In the genomic region with DNA sequence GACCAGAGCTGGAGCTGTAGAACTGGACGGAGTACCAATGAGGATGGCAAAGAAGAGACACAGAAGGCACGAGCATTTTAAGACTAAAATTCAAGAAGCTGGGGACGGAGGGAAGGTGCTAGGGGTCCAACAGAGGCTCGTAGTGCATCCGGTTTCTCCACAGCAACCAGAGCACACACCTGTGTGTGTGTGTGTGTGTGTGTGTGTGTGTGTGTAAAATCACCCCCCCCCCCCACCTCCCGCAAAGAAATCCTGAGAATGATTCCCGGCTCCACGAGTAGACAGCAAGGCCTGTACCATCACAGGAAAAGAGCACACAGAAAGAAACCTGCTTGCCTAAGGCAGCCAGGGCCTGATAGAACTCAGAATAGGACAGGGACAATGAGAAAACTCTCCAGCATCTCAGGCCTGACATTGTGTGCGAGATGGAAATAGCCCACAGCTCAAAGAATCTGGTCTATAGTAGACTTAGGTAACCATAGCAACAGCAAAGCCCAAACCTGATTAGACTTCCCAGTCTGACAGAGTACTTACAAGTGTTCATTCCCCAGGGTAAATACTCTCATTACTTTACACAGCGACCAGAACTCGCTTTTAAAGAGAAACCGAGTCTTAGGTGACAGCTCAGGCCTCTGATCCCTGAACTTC, we compare ENCODE assay signal across 11 mouse cellular contexts. TPM values are rescaled to one million over a fixed set of nuclear protein-coding genes. Genes with fewer than 3 reads are reported as not detected.
DNase-seq lines count a peak whose midpoint lies in the region; ATAC-seq and TF ChIP-seq lines count a peak whose summit lies in the region.
"Had no signal": no experiment of that assay in that cellular context is flagged by ENCODE, and none has a peak within 500 bp of the region (broad histone marks: within the 10 kb centered on the region; RNA-seq: fewer than 3 reads in every experiment).

No protein-coding gene starts in this region.

- no peak for TF ChIP-seq CTCF in layer of hippocampus, adult 2 months (conservative IDR thresholded peaks at IDR 0.05)

- no peak overlapping the region for H3K9ac ChIP-seq in forebrain, embryonic 15.5 days (replicated peaks)
- no peak overlapping the region for H3K9ac ChIP-seq in heart, embryonic 11.5 days (ENCODE audit: low read depth, low read length)

- peak in 1 of 2 experiments; percentile 34 for DNase-seq in layer of hippocampus, adult 2 months (ENCODE audit: low spot score in 2 of 2)
- DNase-seq in layer of hippocampus, postnatal 10 days (ENCODE audit: low spot score in 2 of 2): no peak
- DNase-seq in brain, adult 2 months (ENCODE audit: low read depth, low spot score): peak; percentile 85
- peak; percentile 36 for DNase-seq in midbrain, embryonic 10.5 days (ENCODE audit: low spot score)
- DNase-seq in kidney, adult 8-10 months: no peak
- no peak for DNase-seq in Muller cell, postnatal 12 days (ENCODE audit: inconsistent ontology term)
- DNase-seq: heart, postnatal 10 days; kidney, postnatal 10 days; thymus, adult 18-20 months had no signal

- no peaks in the 10 kb centered on the region for H3K27me3 ChIP-seq in forebrain, embryonic 15.5 days
- no peaks in the 10 kb centered on the region for H3K27me3 ChIP-seq in midbrain, embryonic 10.5 days (ENCODE audit: low read depth, poor library complexity, severe bottlenecking)
- no peaks in the 10 kb centered on the region for H3K27me3 ChIP-seq in heart, embryonic 11.5 days (ENCODE audit: control insufficient read depth, insufficient read depth, low read length)

- H3K4me3 ChIP-seq in layer of hippocampus, adult 2 months: no peak overlapping the region
- H3K4me3 ChIP-seq in forebrain, embryonic 15.5 days: no peak overlapping the region
- no peak overlapping the region for H3K4me3 ChIP-seq in midbrain, embryonic 10.5 days
- H3K4me3 ChIP-seq in heart, embryonic 11.5 days (ENCODE audit: low read depth, low read length): no peak overlapping the region

- peak overlapping the region; percentile 18; the same call in 1 of the 2 replicates for H3K27ac ChIP-seq in layer of hippocampus, adult 2 months
- peak overlapping the region; percentile 27; the same call in 1 of the 2 replicates for H3K27ac ChIP-seq in forebrain, embryonic 15.5 days (replicated peaks)
- peak overlapping the region; percentile 61; the same call in 1 of the 2 replicates for H3K27ac ChIP-seq in midbrain, embryonic 10.5 days (replicated peaks)
- no peak overlapping the region for H3K27ac ChIP-seq in heart, embryonic 11.5 days (ENCODE audit: low read depth, low read length)

- no peaks in the 10 kb centered on the region for H3K9me3 ChIP-seq in forebrain, embryonic 15.5 days
- H3K9me3 ChIP-seq in midbrain, embryonic 10.5 days (replicated peaks): no peaks in the 10 kb centered on the region
- no peaks in the 10 kb centered on the region for H3K9me3 ChIP-seq in heart, embryonic 11.5 days (replicated peaks; ENCODE audit: control insufficient read depth, low read length)

- H3K36me3 ChIP-seq in forebrain, embryonic 15.5 days: no peaks in the 10 kb centered on the region
- peaks cover 8% of the 10 kb centered on the region for H3K36me3 ChIP-seq in midbrain, embryonic 10.5 days
- no peaks in the 10 kb centered on the region for H3K36me3 ChIP-seq in heart, embryonic 11.5 days (ENCODE audit: control insufficient read depth, insufficient read depth, low read length)

- H3K4me2 ChIP-seq in forebrain, embryonic 15.5 days (replicated peaks): no peak overlapping the region; the same call in 1 of the 2 replicates
- H3K4me2 ChIP-seq in heart, embryonic 11.5 days: no peak overlapping the region

- 31% methylated on average over 12 of the region's 12 CpGs for WGBS in forebrain, embryonic 15.5 days
- 54% methylated on average over 12 of the region's 12 CpGs for WGBS in midbrain, embryonic 10.5 days
- 76% methylated on average over 12 of the region's 12 CpGs for WGBS in heart, embryonic 11.5 days (ENCODE audit: insufficient replicate concordance)

- peak; percentile 82 for ATAC-seq in forebrain, embryonic 15.5 days (replicated peaks)
- no peak for ATAC-seq in heart, embryonic 11.5 days (replicated peaks; ENCODE audit: insufficient number of reproducible peaks, low FRiP score, low TSS enrichment)

- peaks cover 10% of the 10 kb centered on the region for H3K4me1 ChIP-seq in forebrain, embryonic 15.5 days
- H3K4me1 ChIP-seq in midbrain, embryonic 10.5 days: peaks cover 16% of the 10 kb centered on the region
- H3K4me1 ChIP-seq in heart, embryonic 11.5 days (ENCODE audit: control insufficient read depth, insufficient read depth, low read length): peaks cover 6% of the 10 kb centered on the region; the same call in 1 of the 2 replicates

RNA-seq across cellular contexts. Expression of a gene that starts 20.2 kb away (rescaled TPM):
- total RNA-seq in layer of hippocampus, adult 2 months (2021): 1 to 10 TPM; 3.2 to 3.6 TPM
- 1 to 10 TPM; 3.7 to 4.1 TPM for total RNA-seq in layer of hippocampus, postnatal 10 days (2021)
- polyA plus RNA-seq in forebrain, embryonic 15.5 days (2015; fragmentation: Nextera tagmentation; extraction: Ambion mirVana): 7.1 and 8.7 TPM in 2 replicates
- 10.4 and 12.8 TPM in 2 replicates for polyA plus RNA-seq in midbrain, embryonic 10.5 days (2016; fragmentation: Nextera tagmentation; extraction: Ambion mirVana)
- polyA plus RNA-seq in heart, embryonic 11.5 days (2014; fragmentation: Nextera tagmentation; extraction: Ambion mirVana): 9.6 and 9.9 TPM in 2 replicates

RNA-seq across cellular contexts. Expression of a gene that starts 53.1 kb away (rescaled TPM):
- total RNA-seq in layer of hippocampus, adult 2 months (2021): 10 to 100 TPM; 79.1 to 80.1 TPM
- 10 to 100 TPM; 77.4 to 83.5 TPM for total RNA-seq in layer of hippocampus, postnatal 10 days (2021)
- 22.9 and 26.8 TPM in 2 replicates for polyA plus RNA-seq in forebrain, embryonic 15.5 days (2015; fragmentation: Nextera tagmentation; extraction: Ambion mirVana)
- polyA plus RNA-seq in midbrain, embryonic 10.5 days (2016; fragmentation: Nextera tagmentation; extraction: Ambion mirVana): 15.0 and 16.2 TPM in 2 replicates
- 11.9 and 12.6 TPM in 2 replicates for polyA plus RNA-seq in heart, embryonic 11.5 days (2014; fragmentation: Nextera tagmentation; extraction: Ambion mirVana)

Comparison
In these comparisons a context has a peak if more than half of its experiments do, and no peak if none do; other contexts are left out.
1. DNase-seq: peak in brain, adult 2 months (single experiment) and midbrain, embryonic 10.5 days (single experiment); none in layer of hippocampus, postnatal 10 days (0 of 2), kidney, adult 8-10 months (0 of 2) and Muller cell, postnatal 12 days (single experiment).